Mouse (Mus musculus): ENCODE data around the gene Gabpb2. TPM values are rescaled to one million over a fixed set of nuclear protein-coding genes. Genes with fewer than 3 reads are reported as not detected.

Gene Gabpb2
- polyA plus RNA-seq, 1 experiment from 2014 or later, result 3.1 TPM

- TF ChIP-seq CTCF (IDR thresholded peaks at IDR 0.05; ENCODE audit: low read depth), result no peak
- H3K9ac ChIP-seq (ENCODE audit: low read depth, low read length), result no peak overlapping the region
- H3K4me3 ChIP-seq (ENCODE audit: low read depth, low read length), result no peak overlapping the region
- no peak overlapping the region for H3K27ac ChIP-seq (ENCODE audit: low read depth, low read length)
- H3K4me2 ChIP-seq (replicated peaks; ENCODE audit: low read depth), result no peak overlapping the region
- no peaks in the 10 kb centered on the region for H3K4me1 ChIP-seq (replicated peaks; ENCODE audit: control insufficient read depth, insufficient read depth, low read length)
- no peaks in the 10 kb centered on the region for H3K9me3 ChIP-seq (ENCODE audit: control insufficient read depth)
- ATAC-seq, result no peak
- H3K36me3 ChIP-seq (ENCODE audit: control insufficient read depth, insufficient read depth), result peaks cover 55% of the 10 kb centered on the region
- H3K27me3 ChIP-seq (replicated peaks; ENCODE audit: control insufficient read depth, insufficient read depth, low read length), result no peaks in the 10 kb centered on the region
- WGBS, result 86% methylated on average over 9 of the region's 9 CpGs
Measured at GRCm38 (mm10) chr3:95184796-95185577, 32.7 kb downstream of the Gabpb2 start.

- Histone ChIP-seq H3K4me2 (replicated peaks; ENCODE audit: low read depth) (no peak overlapping the region), H3K9me3 (ENCODE audit: control insufficient read depth) (no peaks in the 10 kb centered on the region), H3K4me1 (replicated peaks; ENCODE audit: control insufficient read depth, insufficient read depth, low read length) (no peaks in the 10 kb centered on the region), H3K4me3 (ENCODE audit: low read depth, low read length) (no peak overlapping the region), H3K27me3 (replicated peaks; ENCODE audit: control insufficient read depth, insufficient read depth, low read length) (no peaks in the 10 kb centered on the region), H3K9ac (ENCODE audit: low read depth, low read length) (no peak overlapping the region), H3K36me3 (ENCODE audit: control insufficient read depth, insufficient read depth) (peaks cover 25% of the 10 kb centered on the region), H3K27ac (ENCODE audit: low read depth, low read length) (no peak overlapping the region)
- WGBS, result 76% methylated on average over 1 of the region's 1 CpGs
- no peak for ATAC-seq
- TF ChIP-seq CTCF (IDR thresholded peaks at IDR 0.05; ENCODE audit: low read depth), result no peak
Measured at GRCm38 (mm10) chr3:95181841-95182240, 35.9 kb downstream of the Gabpb2 start.

GRCm38 (mm10) chr3:95179890-95180289 lies 37.8 kb downstream of the Gabpb2 start:
- no peak overlapping the region for H3K9ac ChIP-seq (ENCODE audit: low read depth, low read length)
- 61% methylated on average over 3 of the region's 3 CpGs for WGBS
- H3K4me2 ChIP-seq (replicated peaks; ENCODE audit: low read depth), result no peak overlapping the region
- TF ChIP-seq CTCF (IDR thresholded peaks at IDR 0.05; ENCODE audit: low read depth), result no peak
- H3K27ac ChIP-seq (ENCODE audit: low read depth, low read length), result no peak overlapping the region
- peaks cover 14% of the 10 kb centered on the region; the same call in 1 of the 2 replicates for H3K36me3 ChIP-seq (ENCODE audit: control insufficient read depth, insufficient read depth)
- H3K9me3 ChIP-seq (ENCODE audit: control insufficient read depth), result no peaks in the 10 kb centered on the region
- ATAC-seq, result no peak
- H3K27me3 ChIP-seq (replicated peaks; ENCODE audit: control insufficient read depth, insufficient read depth, low read length), result no peaks in the 10 kb centered on the region
- H3K4me3 ChIP-seq (ENCODE audit: low read depth, low read length), result no peak overlapping the region
- no peaks in the 10 kb centered on the region for H3K4me1 ChIP-seq (replicated peaks; ENCODE audit: control insufficient read depth, insufficient read depth, low read length)

- H3K4me3 ChIP-seq (ENCODE audit: low read depth, low read length), result no peak overlapping the region
- H3K27me3 ChIP-seq (replicated peaks; ENCODE audit: control insufficient read depth, insufficient read depth, low read length), result peaks cover 2% of the 10 kb centered on the region; the same call in 1 of the 2 replicates
- no peak for ATAC-seq
- H3K27ac ChIP-seq (ENCODE audit: low read depth, low read length), result no peak overlapping the region
- no peaks in the 10 kb centered on the region for H3K4me1 ChIP-seq (replicated peaks; ENCODE audit: control insufficient read depth, insufficient read depth, low read length)
- 93% methylated on average over 5 of the region's 5 CpGs for WGBS
- no peak overlapping the region for H3K9ac ChIP-seq (ENCODE audit: low read depth, low read length)
- no peak for TF ChIP-seq CTCF (IDR thresholded peaks at IDR 0.05; ENCODE audit: low read depth)
- no peaks in the 10 kb centered on the region for H3K9me3 ChIP-seq (ENCODE audit: control insufficient read depth)
- H3K4me2 ChIP-seq (replicated peaks; ENCODE audit: low read depth), result no peak overlapping the region
- H3K36me3 ChIP-seq (ENCODE audit: control insufficient read depth, insufficient read depth), result peaks cover 14% of the 10 kb centered on the region; the same call in 1 of the 2 replicates
Measured at GRCm38 (mm10) chr3:95178948-95179347, 38.8 kb downstream of the Gabpb2 start.

GRCm38 (mm10) chr3:95177583-95177982 lies 40.1 kb downstream of the Gabpb2 start:
- Histone ChIP-seq H3K36me3 (ENCODE audit: control insufficient read depth, insufficient read depth) (peaks cover 5% of the 10 kb centered on the region; the same call in 1 of the 2 replicates), H3K9me3 (ENCODE audit: control insufficient read depth) (no peaks in the 10 kb centered on the region), H3K9ac (ENCODE audit: low read depth, low read length) (no peak overlapping the region), H3K4me2 (replicated peaks; ENCODE audit: low read depth) (no peak overlapping the region), H3K27me3 (replicated peaks; ENCODE audit: control insufficient read depth, insufficient read depth, low read length) (peaks cover 16% of the 10 kb centered on the region), H3K4me3 (ENCODE audit: low read depth, low read length) (no peak overlapping the region), H3K4me1 (replicated peaks; ENCODE audit: control insufficient read depth, insufficient read depth, low read length) (no peaks in the 10 kb centered on the region), H3K27ac (ENCODE audit: low read depth, low read length) (no peak overlapping the region)
- WGBS, result 42% methylated on average over 6 of the region's 6 CpGs
- peak; percentile 63; the same call in 1 of the 2 replicates for ATAC-seq
- no peak for TF ChIP-seq CTCF (IDR thresholded peaks at IDR 0.05; ENCODE audit: low read depth)

- H3K9ac ChIP-seq (ENCODE audit: low read depth, low read length), result no peak overlapping the region
- no peak for TF ChIP-seq CTCF (IDR thresholded peaks at IDR 0.05; ENCODE audit: low read depth)
- H3K36me3 ChIP-seq (ENCODE audit: control insufficient read depth, insufficient read depth), result no peaks in the 10 kb centered on the region; the same call in 1 of the 2 replicates
- H3K27me3 ChIP-seq (replicated peaks; ENCODE audit: control insufficient read depth, insufficient read depth, low read length), result peaks cover 23% of the 10 kb centered on the region
- 61% methylated on average over 3 of the region's 3 CpGs for WGBS
- no peaks in the 10 kb centered on the region for H3K4me1 ChIP-seq (replicated peaks; ENCODE audit: control insufficient read depth, insufficient read depth, low read length)
- no peaks in the 10 kb centered on the region for H3K9me3 ChIP-seq (ENCODE audit: control insufficient read depth)
- no peak for ATAC-seq
- H3K4me3 ChIP-seq (ENCODE audit: low read depth, low read length), result no peak overlapping the region
- H3K27ac ChIP-seq (ENCODE audit: low read depth, low read length), result no peak overlapping the region
- no peak overlapping the region for H3K4me2 ChIP-seq (replicated peaks; ENCODE audit: low read depth)
Measured at GRCm38 (mm10) chr3:95176500-95176899, 41.2 kb downstream of the Gabpb2 start.

Measured in intestine, postnatal 0 days (tissue).